Mouse (Mus musculus): ENCODE results near the gene Ccdc181. TPM values are rescaled to one million over a fixed set of nuclear protein-coding genes. Genes with fewer than 3 reads are reported as not detected.
"Not testable (repeated sequence)": the region's sequence is repeated elsewhere in the genome, so short reads cannot be mapped to it uniquely, and the experiment has no call there.

Ccdc181 gene
- total RNA-seq (2015; ENCODE audit: low replicate concordance) = 3.3 and 4.8 TPM in 2 replicates
- 2.1 and 2.5 TPM in 2 replicates for total RNA-seq (2017; ENCODE audit: low replicate concordance)

DNA sequence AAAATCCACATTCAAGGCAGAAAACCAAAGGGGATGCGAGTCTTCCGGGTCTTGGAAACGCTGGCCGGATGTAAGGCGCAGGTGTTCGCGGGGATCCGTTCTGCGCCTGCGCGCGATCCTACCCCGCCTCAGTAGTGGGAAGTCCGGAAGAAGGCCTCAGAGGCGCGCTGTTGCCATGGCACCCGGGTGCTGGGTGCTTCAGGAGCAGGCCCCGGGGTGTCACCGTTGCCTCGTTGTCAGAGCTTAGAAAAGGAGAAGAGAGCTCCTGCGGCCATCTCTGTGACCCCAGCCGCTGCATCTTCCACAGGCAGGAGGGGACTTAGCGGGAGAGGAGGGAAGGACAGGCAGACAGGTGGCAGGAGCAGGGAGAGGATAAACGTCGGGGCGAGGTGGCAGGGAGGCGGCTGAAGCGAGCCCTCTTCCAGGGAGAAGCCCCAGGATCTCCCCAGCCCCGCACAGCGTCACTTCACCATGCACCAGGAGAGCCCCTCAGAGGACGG, at the start of gene Ccdc181:
Ccdc181 (plus strand) TSS at position 131 of the 500 bp plus-strand sequence.
- ATAC-seq (replicated peaks; ENCODE audit: low FRiP score, poor library complexity, severe bottlenecking) = peak; percentile 98

DNA sequence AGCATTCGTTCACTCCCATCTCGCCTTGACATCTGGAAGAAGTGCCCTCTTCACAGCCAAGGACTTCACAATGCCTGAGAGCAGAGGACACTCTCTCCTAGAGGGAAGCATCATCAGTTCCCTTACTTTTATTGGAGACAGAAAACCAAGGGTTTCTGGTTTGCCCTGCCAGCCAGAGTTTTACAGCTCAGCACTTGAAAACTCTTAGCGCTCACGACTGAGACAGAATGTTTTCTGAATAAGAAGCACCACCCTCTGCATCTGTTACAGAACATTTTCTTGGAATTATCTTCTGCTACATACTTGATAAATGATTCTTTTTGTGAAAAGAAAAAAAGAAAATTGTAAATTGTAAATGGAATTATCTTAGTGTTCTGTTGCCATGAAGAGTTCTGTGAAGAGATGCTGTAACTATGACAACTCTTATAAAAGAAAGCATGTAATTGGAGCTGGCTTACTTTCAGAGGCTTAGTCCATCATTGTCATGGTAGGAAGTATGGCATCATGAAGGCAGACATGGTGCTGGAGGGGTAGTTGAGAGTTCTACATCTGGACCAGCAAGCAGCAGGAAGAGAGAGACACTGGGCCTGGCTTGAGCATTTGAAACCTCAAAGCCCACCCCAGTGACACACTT, 43.3 kb upstream of the Ccdc181 start:
- ATAC-seq (replicated peaks; ENCODE audit: low FRiP score, poor library complexity, severe bottlenecking) = not testable (repeated sequence)

DNA sequence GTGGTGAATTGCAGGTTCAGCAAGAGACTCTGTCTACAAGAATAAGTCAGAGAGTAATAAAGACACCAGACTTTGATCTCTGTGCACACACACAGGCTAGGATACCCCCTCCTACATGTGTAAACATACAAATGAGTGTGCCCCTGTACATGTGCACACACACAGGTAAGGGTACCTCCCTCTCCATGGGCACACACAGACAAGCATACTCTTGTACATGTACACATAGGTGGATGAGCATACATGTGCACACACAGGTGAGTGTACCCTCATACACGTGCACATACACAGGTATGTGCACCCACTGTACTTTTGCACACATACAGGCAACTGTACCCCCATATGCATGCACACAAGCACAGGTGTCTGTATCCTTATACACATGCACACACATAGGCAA, 41.9 kb upstream of the Ccdc181 start:
- ATAC-seq (replicated peaks; ENCODE audit: low FRiP score, poor library complexity, severe bottlenecking) = no peak

DNA sequence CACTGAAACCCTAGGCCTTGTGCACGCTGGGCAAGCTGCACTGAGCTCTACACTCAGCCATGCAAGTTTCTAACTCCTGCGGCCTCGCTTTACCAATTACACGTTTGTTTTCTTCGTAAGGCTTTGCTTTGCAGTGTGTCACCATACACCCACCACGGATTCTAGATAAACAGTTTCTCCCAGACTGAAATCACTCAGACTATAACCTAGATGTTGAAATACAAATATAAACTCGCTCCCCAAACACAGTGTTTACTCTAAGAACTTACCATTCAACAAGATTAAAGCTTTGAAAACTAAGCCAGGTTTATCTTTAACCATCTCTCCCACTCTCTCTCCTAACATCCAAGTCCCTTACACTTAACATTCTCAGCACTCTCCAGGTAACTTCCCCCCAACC, 40.3 kb upstream of the Ccdc181 start:
- ATAC-seq (replicated peaks; ENCODE audit: low FRiP score, poor library complexity, severe bottlenecking) = no peak

DNA sequence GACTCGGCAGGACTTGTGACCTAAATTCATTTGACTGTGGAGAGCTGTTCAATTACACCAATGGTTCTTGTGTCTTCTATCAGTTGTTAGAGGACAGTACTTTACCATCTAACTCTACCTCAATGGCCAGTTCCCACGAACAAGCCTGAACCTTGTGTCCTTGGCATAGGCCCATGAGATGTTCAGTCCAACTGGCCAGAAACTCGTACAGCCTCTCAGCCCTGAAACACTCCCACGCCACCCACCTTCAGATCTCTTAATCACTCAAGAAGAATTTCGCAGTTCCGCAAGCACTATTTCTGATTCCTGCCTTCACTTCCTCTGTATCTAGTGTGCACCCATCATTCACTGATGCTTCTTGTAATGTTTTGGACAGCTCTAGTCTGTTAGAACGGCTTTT, 39.3 kb upstream of the Ccdc181 start:
- ATAC-seq (replicated peaks; ENCODE audit: low FRiP score, poor library complexity, severe bottlenecking) = no peak

DNA sequence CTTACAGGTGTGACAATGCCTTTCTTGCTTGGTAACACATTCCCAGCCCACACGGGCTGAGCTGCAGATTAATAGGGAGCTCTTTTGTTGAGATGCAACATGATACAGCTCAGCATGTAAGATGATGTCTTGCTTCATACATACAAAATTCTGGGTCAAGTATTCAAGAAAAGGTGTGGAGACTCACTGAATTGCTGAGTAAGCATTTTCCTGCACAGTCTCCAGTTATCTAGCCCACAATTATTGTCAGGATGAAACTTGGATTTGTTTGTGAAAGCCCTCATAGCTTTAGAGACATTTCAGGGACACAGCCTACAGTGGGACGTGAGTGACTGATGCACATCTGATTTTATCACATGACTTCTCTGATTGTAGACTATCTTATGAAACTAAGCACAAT, 33.9 kb upstream of the Ccdc181 start:
- ATAC-seq (replicated peaks; ENCODE audit: low FRiP score, poor library complexity, severe bottlenecking) = no peak

DNA sequence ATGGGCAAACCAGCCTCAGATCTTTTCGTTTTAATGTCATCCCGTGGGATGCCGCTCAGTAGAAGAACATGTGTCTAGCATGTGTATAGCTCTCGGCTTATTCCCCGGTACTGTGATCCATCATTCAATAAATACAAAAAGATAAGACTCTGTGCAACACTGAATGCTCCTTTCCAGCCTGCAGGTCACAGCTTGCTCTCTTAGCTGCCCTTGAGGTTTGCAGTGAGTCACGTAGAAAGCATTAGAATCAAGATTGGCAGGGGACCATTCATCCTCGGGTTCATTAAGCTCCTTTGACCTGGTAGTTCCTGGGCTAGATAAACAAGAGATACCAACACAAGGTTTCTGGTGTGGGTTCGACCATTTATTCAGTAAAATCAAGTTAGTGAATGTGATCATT, 32.6 kb upstream of the Ccdc181 start:
- no peak for ATAC-seq (replicated peaks; ENCODE audit: low FRiP score, poor library complexity, severe bottlenecking)

DNA sequence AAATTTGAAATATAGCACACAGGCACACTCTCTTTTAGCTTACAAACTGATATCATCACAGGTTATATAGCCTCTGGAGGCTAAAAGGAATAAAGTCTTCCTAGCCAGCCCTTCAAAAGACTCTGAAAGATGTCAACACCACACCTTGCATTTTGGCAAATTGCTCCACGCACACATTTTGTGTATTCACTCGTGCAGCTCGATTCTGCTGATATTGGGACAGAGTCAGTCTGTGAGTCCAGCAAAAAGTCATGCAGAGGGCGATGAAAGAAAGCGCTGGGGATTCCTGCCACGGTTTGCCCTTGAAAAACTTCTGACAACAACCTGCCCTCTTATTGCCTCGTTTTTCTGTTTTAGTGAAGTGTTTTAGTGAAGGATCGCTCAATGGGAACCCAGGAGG, 27.9 kb upstream of the Ccdc181 start:
- no peak for ATAC-seq (replicated peaks; ENCODE audit: low FRiP score, poor library complexity, severe bottlenecking)

DNA sequence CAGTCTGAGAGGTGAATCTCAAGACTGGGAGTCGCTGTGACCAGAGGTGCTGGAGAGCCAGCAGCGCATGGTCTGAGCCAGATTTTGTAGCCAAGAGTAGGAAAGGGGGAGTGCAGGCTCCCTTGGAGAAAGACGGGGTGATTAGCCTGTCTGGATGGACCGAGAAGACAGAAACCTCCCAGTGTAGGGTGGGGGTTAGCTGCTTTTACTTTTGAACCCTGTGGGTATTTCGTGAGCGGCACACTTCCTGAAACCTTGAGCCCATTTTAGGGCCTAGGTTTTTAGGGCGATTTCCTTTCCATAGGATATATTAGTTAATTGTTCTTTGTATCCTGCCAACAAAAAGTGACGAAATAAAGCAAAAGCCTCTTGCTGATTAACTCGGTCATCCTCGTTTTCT, 27.4 kb upstream of the Ccdc181 start:
- no peak for ATAC-seq (replicated peaks; ENCODE audit: low FRiP score, poor library complexity, severe bottlenecking)

DNA sequence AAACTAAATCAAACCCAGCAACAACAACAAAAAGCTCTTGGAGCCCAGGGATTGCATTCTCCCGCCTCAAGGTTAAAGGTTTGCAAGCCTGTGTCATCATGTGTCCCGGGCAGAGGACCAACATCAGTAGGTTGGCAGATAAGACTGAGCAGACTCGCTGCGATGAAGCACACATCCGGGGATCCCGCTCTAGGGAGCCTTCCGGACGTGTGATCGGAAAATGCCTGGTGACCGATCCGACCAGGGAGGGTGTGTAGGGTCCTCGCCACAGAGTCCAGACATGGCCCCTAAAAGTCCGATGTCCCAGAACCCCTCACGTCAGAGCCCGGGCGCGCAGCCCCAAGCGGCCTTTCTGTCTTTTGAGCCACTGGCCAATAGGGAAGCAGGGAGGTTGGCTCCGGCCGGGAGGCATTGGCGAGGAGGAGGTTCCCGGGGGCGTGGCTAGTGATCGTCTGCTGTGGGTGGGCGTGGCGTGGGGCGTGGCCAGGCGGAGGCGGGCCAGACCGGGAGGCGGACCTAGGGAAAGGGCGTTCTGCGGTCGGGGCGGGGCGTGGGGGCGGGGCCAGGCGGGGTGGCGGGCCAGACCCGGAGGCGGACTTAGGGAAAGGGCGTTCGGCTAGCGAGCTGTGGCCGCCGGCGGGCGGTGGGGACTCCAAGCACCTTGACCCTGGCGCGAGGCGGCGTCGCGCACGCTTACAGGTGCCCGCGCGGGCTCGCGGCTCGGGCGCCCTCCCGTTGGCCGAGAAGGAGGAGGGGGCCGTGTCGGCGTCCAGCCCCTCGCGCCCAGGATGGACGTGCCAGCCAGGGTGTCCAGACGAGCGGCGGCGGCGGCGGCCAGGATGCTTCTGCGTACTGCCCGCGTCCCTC, 26.7 kb upstream of the Ccdc181 start, which contains the start of gene Slc19a2:
Slc19a2 (plus strand) TSS at position 582 of the 867 bp plus-strand sequence.
- ATAC-seq (replicated peaks; ENCODE audit: low FRiP score, poor library complexity, severe bottlenecking) = peak; percentile 91

DNA sequence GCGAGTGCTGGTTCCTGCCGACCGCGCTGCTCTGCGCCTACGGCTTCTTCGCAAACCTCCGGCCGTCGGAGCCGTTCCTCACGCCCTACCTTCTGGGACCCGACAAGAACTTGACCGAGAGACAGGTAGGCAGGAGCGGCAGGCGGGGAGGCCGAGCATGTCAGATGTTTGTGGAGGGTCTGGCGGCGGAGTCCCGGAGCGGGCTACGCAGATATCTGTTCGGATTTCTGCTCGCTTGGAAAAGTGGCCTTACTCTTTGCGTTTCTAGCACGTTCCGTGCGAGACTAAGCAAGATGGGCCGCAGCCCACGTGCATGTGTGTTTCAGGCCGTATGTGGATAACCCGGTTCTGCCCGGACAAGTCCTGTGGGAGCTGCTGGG, 26.1 kb upstream of the Ccdc181 start:
- ATAC-seq (replicated peaks; ENCODE audit: low FRiP score, poor library complexity, severe bottlenecking) = peak; percentile 39

DNA sequence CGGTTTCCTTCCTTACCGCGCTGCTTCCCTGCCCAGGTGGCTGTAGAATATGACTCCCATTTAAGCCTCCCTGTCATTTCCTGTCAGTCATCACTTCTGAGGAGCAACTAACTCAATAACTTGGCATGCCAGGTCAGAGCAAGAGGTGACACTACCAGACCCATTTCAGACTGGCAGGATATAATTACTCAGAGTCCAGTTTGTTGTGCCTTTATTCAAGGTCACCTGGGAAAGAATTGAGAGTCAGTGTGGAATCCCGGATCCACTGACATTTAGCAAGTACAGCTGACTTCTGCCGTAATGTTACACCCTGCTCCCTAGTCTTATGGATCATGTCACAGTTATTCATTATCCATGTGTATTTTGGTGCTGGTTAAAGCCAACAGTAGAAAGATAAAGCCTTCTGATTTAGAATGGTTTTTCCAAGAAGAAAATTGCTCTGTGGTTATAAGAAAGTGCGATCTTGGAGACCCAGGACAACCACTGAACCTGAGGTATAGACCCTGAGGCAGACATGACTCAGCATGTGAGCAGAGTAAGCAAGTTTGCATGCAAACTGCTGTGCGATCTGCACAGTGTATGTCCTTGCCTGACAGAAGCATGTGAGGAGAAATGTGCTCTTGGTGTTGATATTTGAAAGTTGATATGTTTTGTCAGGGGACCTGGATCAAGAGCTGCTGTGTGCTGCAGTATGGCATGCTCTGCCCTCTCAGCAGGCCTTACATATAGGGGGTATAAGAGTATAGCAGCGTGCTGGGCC, 24.8 kb upstream of the Ccdc181 start:
- ATAC-seq (replicated peaks; ENCODE audit: low FRiP score, poor library complexity, severe bottlenecking) = no peak

DNA sequence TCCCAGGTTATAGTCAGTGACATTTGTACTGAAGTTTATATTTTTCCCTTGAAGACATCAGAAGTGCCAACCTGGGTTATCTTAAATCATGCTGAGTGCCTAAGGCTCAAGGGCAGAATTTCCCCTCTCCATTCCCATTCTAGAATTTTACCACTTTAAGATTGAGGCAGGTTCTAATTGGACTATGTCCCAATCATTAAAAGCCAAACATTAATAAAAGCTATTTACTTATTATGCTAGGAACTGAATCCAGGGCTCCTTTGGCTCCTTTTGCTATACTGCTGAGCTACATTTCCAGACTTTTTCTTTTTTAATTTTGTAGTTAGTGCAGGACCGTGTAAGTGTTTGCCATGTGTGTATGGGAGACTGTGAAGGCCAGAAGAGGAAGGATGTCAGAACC, 23.9 kb upstream of the Ccdc181 start:
- no peak for ATAC-seq (replicated peaks; ENCODE audit: low FRiP score, poor library complexity, severe bottlenecking)

DNA sequence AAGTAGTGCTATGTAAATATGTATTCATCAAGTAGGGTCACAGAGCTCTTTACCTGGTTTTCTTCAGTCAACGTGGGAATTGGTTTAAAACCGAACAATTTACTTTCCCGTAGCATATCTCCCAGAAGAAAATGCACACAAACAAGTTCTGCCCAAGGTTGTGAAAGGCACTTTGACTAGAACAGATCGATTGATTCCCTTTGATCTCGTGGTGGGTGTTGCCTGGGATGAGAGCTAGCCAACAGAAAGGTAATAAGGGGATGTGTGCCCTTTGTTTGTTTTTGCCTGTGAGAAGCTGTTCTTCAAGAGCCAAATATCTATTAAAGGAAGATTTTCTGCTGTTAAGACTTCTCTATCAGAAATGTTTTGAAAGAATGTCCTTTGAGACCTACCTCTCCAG, 22.8 kb upstream of the Ccdc181 start:
- no peak for ATAC-seq (replicated peaks; ENCODE audit: low FRiP score, poor library complexity, severe bottlenecking)

DNA sequence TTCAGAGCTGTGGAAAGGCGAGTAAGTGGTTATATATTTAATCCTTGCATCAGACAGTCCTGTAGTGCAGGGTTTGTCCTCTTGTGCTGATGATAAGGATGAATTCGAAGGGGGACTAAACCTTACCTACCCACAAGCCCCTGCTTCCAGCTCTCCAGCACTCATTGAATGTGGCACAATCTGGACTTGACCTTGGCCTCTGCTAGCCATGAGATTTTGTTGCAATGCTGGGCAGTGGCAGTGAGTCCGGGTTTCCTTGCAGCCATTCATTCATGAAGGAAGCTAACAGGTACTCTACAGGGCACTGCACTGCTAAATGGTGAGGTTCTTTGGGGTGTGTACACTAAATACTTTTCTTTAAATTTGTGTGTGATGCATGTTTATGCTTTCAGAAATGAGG, 20.5 kb upstream of the Ccdc181 start:
- no peak for ATAC-seq (replicated peaks; ENCODE audit: low FRiP score, poor library complexity, severe bottlenecking)

DNA sequence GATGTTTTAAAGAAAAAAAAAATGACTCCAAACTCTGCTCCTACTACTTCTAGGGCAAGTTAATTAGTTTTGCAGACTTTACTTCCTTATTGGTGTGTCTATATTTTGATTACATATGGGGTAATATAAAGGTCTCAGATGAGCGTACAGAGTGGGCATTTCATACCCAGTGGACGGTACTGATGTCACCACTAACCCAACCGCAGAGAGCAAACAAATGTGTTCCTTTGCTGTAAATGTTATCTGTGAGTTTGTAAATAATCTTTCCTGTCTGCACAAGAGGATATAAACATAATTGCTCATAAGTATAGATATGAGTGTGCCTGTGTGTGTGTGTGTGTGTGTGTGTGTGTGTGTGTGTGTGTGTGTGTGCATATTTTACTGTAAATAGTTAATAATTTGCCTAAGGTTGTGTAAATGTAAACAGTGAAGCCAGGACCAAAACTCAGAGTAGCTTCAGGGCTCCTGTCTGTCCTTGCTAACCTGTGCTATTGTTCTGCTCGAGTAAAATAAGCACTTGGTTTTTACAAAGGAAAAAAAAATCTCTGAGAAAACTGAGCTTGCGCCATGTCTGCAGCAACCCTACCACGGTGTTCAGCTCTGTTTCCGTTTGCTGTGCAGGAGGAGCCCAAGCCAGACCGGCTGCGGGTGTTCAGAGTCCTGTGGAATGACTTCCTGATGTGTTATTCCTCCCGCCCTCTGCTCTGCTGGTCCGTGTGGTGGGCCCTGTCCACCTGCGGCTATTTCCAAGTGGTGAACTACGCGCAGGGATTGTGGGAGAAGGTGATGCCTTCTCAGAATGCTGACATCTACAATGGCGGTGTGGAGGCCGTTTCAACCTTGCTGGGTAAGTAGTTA, 15.0 kb upstream of the Ccdc181 start:
- ATAC-seq (replicated peaks; ENCODE audit: low FRiP score, poor library complexity, severe bottlenecking) = no peak

DNA sequence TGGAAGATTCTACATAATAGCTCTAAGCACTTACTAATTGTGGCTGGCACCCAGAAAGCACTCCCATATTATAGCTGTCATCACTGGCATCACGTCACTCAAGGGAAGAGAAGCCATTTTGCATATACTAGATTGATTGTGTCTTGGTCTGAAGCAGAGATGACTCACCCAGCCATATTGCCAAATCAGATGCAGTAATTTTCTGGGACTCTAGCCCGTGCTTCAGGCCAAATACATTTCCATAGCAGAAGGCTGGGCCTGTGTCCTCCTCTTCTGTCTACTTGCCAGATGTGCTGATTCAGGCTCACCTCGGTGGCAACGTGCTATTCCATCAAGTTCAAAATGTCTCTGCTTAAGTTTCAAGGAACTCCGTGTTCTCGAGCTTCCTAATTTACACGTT, 13.8 kb upstream of the Ccdc181 start:
- ATAC-seq (replicated peaks; ENCODE audit: low FRiP score, poor library complexity, severe bottlenecking) = no peak

DNA sequence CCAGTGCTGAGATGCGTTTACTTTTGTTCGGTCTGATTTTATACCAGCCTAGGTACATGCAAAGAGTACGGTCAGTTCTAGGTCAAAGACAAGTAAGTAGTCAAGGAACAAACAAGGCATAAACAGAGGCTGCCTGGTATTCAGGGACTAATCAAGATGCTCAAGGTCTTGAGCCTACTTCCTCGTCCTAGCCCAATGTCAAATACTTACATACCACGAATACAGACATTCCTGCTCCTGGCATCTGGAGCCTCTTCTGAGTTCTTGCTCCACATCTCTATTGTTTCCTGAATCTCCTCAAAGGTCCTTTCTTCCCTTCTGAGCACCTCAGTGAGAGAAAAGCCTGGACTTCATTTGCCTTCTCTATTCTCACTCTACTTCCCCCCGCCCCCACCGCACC, 4.4 kb upstream of the Ccdc181 start:
- no peak for ATAC-seq (replicated peaks; ENCODE audit: low FRiP score, poor library complexity, severe bottlenecking)

DNA sequence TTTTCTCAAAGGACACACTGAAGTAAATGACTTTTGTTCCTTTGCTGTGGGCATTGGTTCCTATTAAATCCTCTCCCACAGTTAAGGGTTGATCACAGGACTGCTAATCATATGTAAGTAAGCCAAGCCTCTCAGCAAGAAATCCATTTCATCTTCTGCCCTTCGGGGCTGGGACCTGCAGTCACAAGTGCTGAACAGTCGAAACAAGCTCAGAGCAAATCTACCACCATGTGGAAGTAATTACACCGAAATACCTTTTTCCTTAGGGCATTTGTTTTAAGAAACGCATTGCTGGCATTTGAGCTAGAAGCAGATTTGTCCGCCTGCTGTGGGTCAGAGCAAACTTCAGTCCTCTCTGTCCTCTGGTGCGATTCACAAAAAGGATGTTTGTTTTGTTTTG, 1.7 kb upstream of the Ccdc181 start:
- ATAC-seq (replicated peaks; ENCODE audit: low FRiP score, poor library complexity, severe bottlenecking) = no peak

All from erythroblast, adult 5-6 weeks (primary cell).